Mouse (Mus musculus): ENCODE results near the gene Ass1. TPM values are rescaled to one million over a fixed set of nuclear protein-coding genes. Genes with fewer than 3 reads are reported as not detected.
A peak's percentile ranks its signal among the peaks of the same experiment; 100 is the strongest.

Gene Ass1
- polyA plus RNA-seq, 1 experiment from 2014 or later, result 10.5 TPM

GRCm38 (mm10) chr2:31460025-31460571 lies 9.9 kb upstream of the Ass1 start:
- peak; percentile 81 for ATAC-seq
- peak overlapping the region; percentile 57 for H3K9ac ChIP-seq (replicated peaks)
- H3K4me2 ChIP-seq (replicated peaks), result peak overlapping the region; percentile 67
- peak overlapping the region; percentile 41 for H3K4me3 ChIP-seq (replicated peaks)
- no peaks in the 10 kb centered on the region for H3K9me3 ChIP-seq
- under 1% methylated on average over 48 of the region's 48 CpGs for WGBS
- H3K36me3 ChIP-seq, result no peaks in the 10 kb centered on the region
- H3K27me3 ChIP-seq, result peaks cover 71% of the 10 kb centered on the region
- no peak overlapping the region for H3K27ac ChIP-seq
- H3K4me1 ChIP-seq (replicated peaks), result peaks cover 11% of the 10 kb centered on the region

- Histone ChIP-seq H3K27me3 (peaks cover 67% of the 10 kb centered on the region), H3K9me3 (no peaks in the 10 kb centered on the region), H3K36me3 (no peaks in the 10 kb centered on the region), H3K4me1 (replicated peaks) (peaks cover 11% of the 10 kb centered on the region), H3K27ac (no peak overlapping the region), H3K9ac (replicated peaks) (no peak overlapping the region), H3K4me3 (replicated peaks) (no peak overlapping the region), H3K4me2 (replicated peaks) (no peak overlapping the region)
- ATAC-seq, result no peak
- 86% methylated on average over 7 of the region's 7 CpGs for WGBS
Observed at GRCm38 (mm10) chr2:31460920-31461319, 9.1 kb upstream of the Ass1 start.

DNA sequence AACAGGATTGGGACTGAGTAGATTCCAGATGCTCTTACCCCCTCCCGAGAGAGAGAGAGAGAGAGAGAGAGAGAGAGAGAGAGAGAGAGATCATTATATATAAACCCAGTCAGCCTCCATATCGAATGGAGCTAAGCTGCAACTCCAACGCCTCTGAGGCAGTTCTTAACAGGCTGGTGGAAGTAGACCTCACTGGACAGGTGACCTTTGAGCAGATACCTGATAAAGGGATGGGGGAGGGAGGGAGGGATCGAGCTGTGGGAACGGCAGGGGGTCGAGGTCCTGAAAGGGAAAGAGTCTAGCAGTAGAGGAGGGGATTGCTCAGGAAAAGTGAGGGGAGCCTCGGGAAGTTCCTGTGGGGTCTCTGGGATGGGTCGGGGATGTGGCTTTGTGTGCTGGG lies 8.0 kb upstream of the Ass1 start:
- H3K9me3 ChIP-seq, result no peaks in the 10 kb centered on the region
- H3K9ac ChIP-seq (replicated peaks), result no peak overlapping the region
- H3K27ac ChIP-seq, result no peak overlapping the region
- no peak for ATAC-seq
- H3K27me3 ChIP-seq, result peaks cover 66% of the 10 kb centered on the region
- peaks cover 11% of the 10 kb centered on the region for H3K4me1 ChIP-seq (replicated peaks)
- no peaks in the 10 kb centered on the region for H3K36me3 ChIP-seq
- no peak overlapping the region for H3K4me3 ChIP-seq (replicated peaks)
- 38% methylated on average over 8 of the region's 8 CpGs for WGBS
- H3K4me2 ChIP-seq (replicated peaks), result no peak overlapping the region

- peaks cover 59% of the 10 kb centered on the region for H3K27me3 ChIP-seq
- H3K27ac ChIP-seq, result no peak overlapping the region
- H3K4me2 ChIP-seq (replicated peaks), result no peak overlapping the region
- no peaks in the 10 kb centered on the region for H3K36me3 ChIP-seq
- no peaks in the 10 kb centered on the region for H3K9me3 ChIP-seq
- H3K4me1 ChIP-seq (replicated peaks), result peaks cover 11% of the 10 kb centered on the region
- no peak overlapping the region for H3K4me3 ChIP-seq (replicated peaks)
- no peak overlapping the region for H3K9ac ChIP-seq (replicated peaks)
- WGBS, result 87% methylated on average over 7 of the region's 7 CpGs
- ATAC-seq, result no peak
Observed at GRCm38 (mm10) chr2:31463253-31463652, 6.8 kb upstream of the Ass1 start.

- H3K9ac ChIP-seq (replicated peaks), result no peak overlapping the region
- no peak overlapping the region for H3K27ac ChIP-seq
- no peak overlapping the region for H3K4me2 ChIP-seq (replicated peaks)
- no peaks in the 10 kb centered on the region for H3K9me3 ChIP-seq
- 56% methylated on average over 8 of the region's 8 CpGs for WGBS
- H3K36me3 ChIP-seq, result no peaks in the 10 kb centered on the region
- H3K27me3 ChIP-seq, result peaks cover 59% of the 10 kb centered on the region
- peaks cover 11% of the 10 kb centered on the region for H3K4me1 ChIP-seq (replicated peaks)
- no peak overlapping the region for H3K4me3 ChIP-seq (replicated peaks)
- no peak for ATAC-seq
Observed at GRCm38 (mm10) chr2:31463696-31464528, 6.1 kb upstream of the Ass1 start.

DNA sequence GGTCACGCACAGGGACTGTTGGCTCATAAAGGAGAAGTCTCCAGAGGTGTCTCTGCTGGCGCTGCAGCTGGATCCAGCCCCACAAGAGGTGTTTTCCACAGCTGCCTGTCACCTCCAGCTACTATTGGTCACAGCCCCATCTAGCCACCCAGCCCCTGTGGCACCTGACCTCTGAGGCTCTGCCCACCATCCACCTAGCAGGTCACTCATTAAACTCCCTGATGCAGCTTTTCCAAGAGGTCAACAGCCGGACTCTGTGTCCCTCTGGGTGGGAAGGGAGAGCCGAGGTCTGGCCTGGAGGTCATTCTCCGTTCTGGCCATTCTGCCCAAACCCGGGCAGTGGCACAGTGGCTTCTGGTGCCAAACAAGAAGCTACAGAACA lies 5.5 kb upstream of the Ass1 start:
- Histone ChIP-seq H3K4me1 (replicated peaks) (peaks cover 13% of the 10 kb centered on the region), H3K27me3 (peaks cover 59% of the 10 kb centered on the region), H3K4me3 (replicated peaks) (no peak overlapping the region), H3K27ac (no peak overlapping the region), H3K9me3 (no peaks in the 10 kb centered on the region), H3K9ac (replicated peaks) (no peak overlapping the region), H3K4me2 (replicated peaks) (no peak overlapping the region), H3K36me3 (no peaks in the 10 kb centered on the region)
- ATAC-seq, result no peak
- WGBS, result 82% methylated on average over 6 of the region's 6 CpGs

GRCm38 (mm10) chr2:31467457-31467856 lies 2.5 kb upstream of the Ass1 start:
- Histone ChIP-seq H3K9me3 (no peaks in the 10 kb centered on the region), H3K4me3 (replicated peaks) (no peak overlapping the region), H3K36me3 (no peaks in the 10 kb centered on the region), H3K27ac (no peak overlapping the region), H3K4me1 (replicated peaks) (peaks cover 16% of the 10 kb centered on the region), H3K27me3 (peaks cover 62% of the 10 kb centered on the region), H3K9ac (replicated peaks) (no peak overlapping the region), H3K4me2 (replicated peaks) (no peak overlapping the region)
- WGBS, result 80% methylated on average over 1 of the region's 1 CpGs
- ATAC-seq, result no peak

DNA sequence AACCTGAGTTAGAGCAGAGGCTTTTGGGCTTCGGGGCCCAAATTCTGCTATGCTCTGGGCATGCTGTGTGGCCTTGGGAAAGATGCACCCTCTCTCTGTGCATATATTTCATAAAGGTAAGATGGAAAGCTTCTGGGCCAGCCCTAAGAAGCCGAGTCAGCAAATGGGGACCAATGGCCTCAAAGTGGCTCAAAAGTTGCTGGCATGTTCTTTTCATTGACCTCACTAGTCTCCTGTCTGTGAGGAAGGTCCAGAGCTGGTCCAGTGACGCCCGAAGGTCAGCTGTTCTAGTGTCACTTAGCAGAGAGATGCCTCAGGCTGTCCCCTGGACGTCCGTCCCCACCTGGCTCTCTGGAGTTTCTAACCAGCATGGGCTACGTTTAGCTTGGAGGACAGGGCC lies 1.1 kb upstream of the Ass1 start:
- no peak overlapping the region for H3K4me2 ChIP-seq (replicated peaks)
- H3K9me3 ChIP-seq, result no peaks in the 10 kb centered on the region
- H3K4me1 ChIP-seq (replicated peaks), result peaks cover 16% of the 10 kb centered on the region
- no peak for ATAC-seq
- H3K9ac ChIP-seq (replicated peaks), result no peak overlapping the region
- H3K4me3 ChIP-seq (replicated peaks), result no peak overlapping the region
- no peaks in the 10 kb centered on the region for H3K36me3 ChIP-seq
- H3K27ac ChIP-seq, result no peak overlapping the region
- WGBS, result 76% methylated on average over 7 of the region's 7 CpGs
- H3K27me3 ChIP-seq, result peaks cover 53% of the 10 kb centered on the region

- WGBS, result 23% methylated on average over 7 of the region's 7 CpGs
- Histone ChIP-seq H3K27me3 (peaks cover 53% of the 10 kb centered on the region), H3K36me3 (no peaks in the 10 kb centered on the region), H3K4me1 (replicated peaks) (peaks cover 18% of the 10 kb centered on the region), H3K27ac (no peak overlapping the region), H3K4me2 (replicated peaks) (peak overlapping the region; percentile 90), H3K9me3 (no peaks in the 10 kb centered on the region), H3K4me3 (replicated peaks) (peak overlapping the region; percentile 45), H3K9ac (replicated peaks) (peak overlapping the region; percentile 63; the same call in 1 of the 2 replicates)
- ATAC-seq, result no peak
Observed at GRCm38 (mm10) chr2:31469480-31469879, 527 bp upstream of the Ass1 start.

DNA sequence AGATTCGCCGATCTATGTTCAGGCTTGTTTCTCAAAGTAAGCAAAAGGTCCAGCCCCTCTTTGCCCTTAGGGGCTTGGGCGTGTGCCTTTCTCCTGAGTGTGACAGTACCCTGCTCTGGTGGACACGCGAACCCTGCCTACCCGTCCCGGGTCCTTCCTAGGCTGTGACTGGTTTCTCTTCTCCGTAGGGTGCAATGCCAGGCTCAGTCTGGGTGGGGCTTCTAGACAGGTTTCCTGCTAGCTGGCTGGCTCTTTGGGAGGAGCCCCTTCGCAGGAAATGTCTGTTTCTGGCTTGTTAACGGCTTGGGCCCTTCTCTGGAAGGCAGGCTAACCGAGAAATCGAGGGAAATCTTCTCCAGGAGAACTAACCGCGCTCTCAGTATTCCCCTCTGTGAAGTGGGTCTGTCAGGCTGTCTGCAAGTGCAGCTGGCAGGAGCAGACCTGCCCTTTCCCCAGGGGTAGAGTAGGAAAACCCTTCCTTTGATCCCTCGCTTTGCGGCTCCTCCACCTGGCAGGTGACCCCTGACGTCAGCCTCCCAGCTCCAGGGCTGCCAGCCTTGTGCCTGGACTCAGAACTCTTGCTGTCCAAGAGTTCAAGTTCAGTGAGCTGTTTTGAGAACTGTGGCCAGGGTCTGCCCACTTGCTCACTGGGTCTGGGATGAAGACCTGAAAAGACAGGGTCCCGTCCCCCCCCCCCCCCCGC lies 827 bp downstream of the Ass1 start:
- Histone ChIP-seq H3K27me3 (peaks cover 48% of the 10 kb centered on the region), H3K4me2 (replicated peaks) (peak overlapping the region; percentile 90)

DNA sequence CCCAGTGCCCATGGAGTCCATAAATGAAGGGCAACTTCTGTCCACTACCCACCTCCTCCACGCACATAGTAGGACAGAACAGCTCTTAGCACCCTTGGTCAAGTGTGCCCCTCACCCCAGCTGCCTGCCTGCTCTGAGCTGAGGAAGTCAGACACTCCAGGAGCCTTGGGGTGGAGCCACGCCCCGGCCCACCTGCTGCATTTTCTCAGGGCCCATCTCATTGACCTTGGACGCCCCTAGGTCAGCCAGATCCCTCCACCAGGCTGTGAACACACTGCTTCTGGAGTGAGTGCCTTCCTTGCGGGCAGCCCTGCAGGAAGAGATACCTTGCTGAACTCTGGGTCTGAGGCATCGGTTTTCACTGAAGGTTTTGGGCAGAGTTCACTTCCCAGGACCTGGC lies 1.6 kb downstream of the Ass1 start:
- no peak for ATAC-seq
- 57% methylated on average over 6 of the region's 6 CpGs for WGBS
- peaks cover 52% of the 10 kb centered on the region for H3K27me3 ChIP-seq

More for the DNA sequence above, 827 bp downstream of the Ass1 start:
- no peak overlapping the region for H3K9ac ChIP-seq (replicated peaks)
- 14% methylated on average over 19 of the region's 19 CpGs for WGBS
- no peak overlapping the region for H3K27ac ChIP-seq
- H3K9me3 ChIP-seq, result no peaks in the 10 kb centered on the region
- ATAC-seq, result 0 out of 2 replicates have a peak, but pooled peaks have one; percentile 38
- H3K4me1 ChIP-seq (replicated peaks), result peaks cover 24% of the 10 kb centered on the region
- H3K4me3 ChIP-seq (replicated peaks), result peak overlapping the region; percentile 45
- no peaks in the 10 kb centered on the region for H3K36me3 ChIP-seq

GRCm38 (mm10) chr2:31472406-31473065 lies 2.5 kb downstream of the Ass1 start:
- H3K27ac ChIP-seq, result no peak overlapping the region
- H3K9ac ChIP-seq (replicated peaks), result no peak overlapping the region
- H3K27me3 ChIP-seq, result peaks cover 53% of the 10 kb centered on the region
- H3K36me3 ChIP-seq, result no peaks in the 10 kb centered on the region
- H3K4me2 ChIP-seq (replicated peaks), result no peak overlapping the region
- no peak for ATAC-seq
- peaks cover 28% of the 10 kb centered on the region for H3K4me1 ChIP-seq (replicated peaks)
- H3K4me3 ChIP-seq (replicated peaks), result no peak overlapping the region
- H3K9me3 ChIP-seq, result no peaks in the 10 kb centered on the region
- 47% methylated on average over 10 of the region's 10 CpGs for WGBS

More for the DNA sequence above, 1.6 kb downstream of the Ass1 start:
- no peaks in the 10 kb centered on the region for H3K9me3 ChIP-seq
- H3K4me2 ChIP-seq (replicated peaks), result no peak overlapping the region
- no peak overlapping the region for H3K4me3 ChIP-seq (replicated peaks)
- peaks cover 28% of the 10 kb centered on the region for H3K4me1 ChIP-seq (replicated peaks)
- no peak overlapping the region for H3K27ac ChIP-seq
- no peaks in the 10 kb centered on the region for H3K36me3 ChIP-seq
- H3K9ac ChIP-seq (replicated peaks), result no peak overlapping the region

All from midbrain, embryonic 13.5 days (tissue).